In the genomic region with DNA sequence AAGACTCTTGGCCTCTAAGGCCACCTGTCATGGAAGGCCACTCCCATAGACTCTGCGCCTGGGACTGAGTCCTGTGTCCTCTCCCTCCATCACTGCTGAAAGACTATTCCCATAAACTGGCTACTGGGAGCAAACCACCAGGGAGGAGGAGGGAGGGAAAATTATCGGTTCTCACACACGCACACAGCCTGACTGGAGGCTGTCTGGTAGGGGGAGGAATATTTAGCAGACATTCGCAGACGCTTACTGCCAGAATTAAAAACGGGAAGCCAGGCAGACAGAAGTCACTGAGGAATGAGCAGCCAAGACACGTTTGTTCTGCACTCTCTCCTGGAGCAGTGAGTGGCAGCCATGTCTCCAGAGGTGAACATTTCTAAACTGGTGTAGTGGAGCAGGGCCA, we compare ENCODE assay signal across 13 mouse cellular contexts. TPM values are rescaled to one million over a fixed set of nuclear protein-coding genes. Genes with fewer than 3 reads are reported as not detected.
DNase-seq lines count a peak whose midpoint lies in the region; ATAC-seq and TF ChIP-seq lines count a peak whose summit lies in the region.
"Had no signal": no experiment of that assay in that cellular context is flagged by ENCODE, and none has a peak within 500 bp of the region (broad histone marks: within the 10 kb centered on the region; RNA-seq: fewer than 3 reads in every experiment).

No protein-coding gene starts in this region.

- TF ChIP-seq CTCF in lung, postnatal 0 days (IDR thresholded peaks at IDR 0.05): no peak; the same call in 1 of the 2 replicates

- H3K36me3 ChIP-seq in forebrain, embryonic 14.5 days (ENCODE audit: control insufficient read depth, insufficient read depth, low read length): peaks cover 9% of the 10 kb centered on the region; the same call in 1 of the 2 replicates
- peaks cover 21% of the 10 kb centered on the region for H3K36me3 ChIP-seq in forebrain, embryonic 10.5 days (replicated peaks)
- H3K36me3 ChIP-seq in lung, postnatal 0 days (ENCODE audit: insufficient read depth, low read length): no peaks in the 10 kb centered on the region
- peaks cover 18% of the 10 kb centered on the region for H3K36me3 ChIP-seq in heart, embryonic 12.5 days
- H3K36me3 ChIP-seq: G1E had no signal

- H3K4me1 ChIP-seq in forebrain, embryonic 14.5 days (ENCODE audit: control insufficient read depth, insufficient read depth, low read length): peaks cover 52% of the 10 kb centered on the region
- H3K4me1 ChIP-seq in forebrain, embryonic 10.5 days: peaks cover 69% of the 10 kb centered on the region
- H3K4me1 ChIP-seq in lung, postnatal 0 days (ENCODE audit: insufficient read depth, low read depth, low read length): 0 out of 2 replicates have a peak, but pooled peaks cover 4% of the 10 kb centered on the region
- peaks cover 88% of the 10 kb centered on the region for H3K4me1 ChIP-seq in heart, embryonic 12.5 days (replicated peaks)

- H3K9me3 ChIP-seq in forebrain, embryonic 14.5 days (replicated peaks; ENCODE audit: control insufficient read depth, low read length): no peaks in the 10 kb centered on the region
- no peaks in the 10 kb centered on the region for H3K9me3 ChIP-seq in forebrain, embryonic 10.5 days
- no peaks in the 10 kb centered on the region for H3K9me3 ChIP-seq in lung, postnatal 0 days (ENCODE audit: low read length)
- no peaks in the 10 kb centered on the region for H3K9me3 ChIP-seq in heart, embryonic 12.5 days (replicated peaks)
- H3K9me3 ChIP-seq: limb, embryonic 13.5 days had no signal

- peak; percentile 63 for DNase-seq in forebrain, embryonic 14.5 days (ENCODE audit: low spot score)
- DNase-seq in forebrain, embryonic 10.5 days (ENCODE audit: extremely low spot score, low spot score): no peak
- peak; percentile 32 for DNase-seq in lung, postnatal 0 days (ENCODE audit: low spot score)
- no peak for DNase-seq in lung, postnatal 25 days (ENCODE audit: low spot score)
- peak; percentile 43 to 72 for DNase-seq in layer of hippocampus, postnatal 14 days (ENCODE audit: low spot score in 2 of 2)
- DNase-seq in adrenal gland, postnatal 25 days: no peak
- no peak for DNase-seq in embryo, embryonic 10 days (ENCODE audit: low spot score)
- DNase-seq: retina, postnatal 1 day; thymus, postnatal 25 days had no signal

- TF ChIP-seq EP300 in lung, postnatal 0 days (IDR thresholded peaks at IDR 0.05): no peak

- H3K4me3 ChIP-seq in forebrain, embryonic 14.5 days (ENCODE audit: low read depth, low read length): no peak overlapping the region
- H3K4me3 ChIP-seq in forebrain, embryonic 10.5 days: no peak overlapping the region
- no peak overlapping the region for H3K4me3 ChIP-seq in lung, postnatal 0 days (ENCODE audit: low read depth, low read length)
- H3K4me3 ChIP-seq in heart, embryonic 12.5 days: no peak overlapping the region
- H3K4me3 ChIP-seq: limb, embryonic 13.5 days had no signal

- no peaks in the 10 kb centered on the region for H3K27me3 ChIP-seq in forebrain, embryonic 14.5 days (replicated peaks; ENCODE audit: control insufficient read depth, insufficient read depth, low read length)
- H3K27me3 ChIP-seq in forebrain, embryonic 10.5 days (ENCODE audit: poor library complexity, severe bottlenecking): no peaks in the 10 kb centered on the region
- no peaks in the 10 kb centered on the region for H3K27me3 ChIP-seq in lung, postnatal 0 days (replicated peaks; ENCODE audit: insufficient read depth, low read length)
- no peaks in the 10 kb centered on the region for H3K27me3 ChIP-seq in heart, embryonic 12.5 days (replicated peaks)
- H3K27me3 ChIP-seq: limb, embryonic 13.5 days had no signal

- H3K9ac ChIP-seq in forebrain, embryonic 14.5 days (ENCODE audit: low read length): no peak overlapping the region
- H3K9ac ChIP-seq in lung, postnatal 0 days (replicated peaks; ENCODE audit: low read depth): no peak overlapping the region
- H3K9ac ChIP-seq in heart, embryonic 12.5 days: no peak overlapping the region; the same call in 1 of the 2 replicates
- H3K9ac ChIP-seq: hindbrain, embryonic 14.5 days; limb, embryonic 13.5 days had no signal

- 0 out of 2 replicates have a peak overlapping the region, but pooled peaks have one; percentile 27 for H3K27ac ChIP-seq in forebrain, embryonic 14.5 days (ENCODE audit: low read depth, low read length)
- H3K27ac ChIP-seq in forebrain, embryonic 10.5 days: no peak overlapping the region
- H3K27ac ChIP-seq in lung, postnatal 0 days (ENCODE audit: low read length): no peak overlapping the region
- H3K27ac ChIP-seq in heart, embryonic 12.5 days (ENCODE audit: poor library complexity, severe bottlenecking): peak overlapping the region; percentile 88
- H3K27ac ChIP-seq: hindbrain, embryonic 14.5 days; limb, embryonic 13.5 days had no signal

- ATAC-seq in forebrain, embryonic 14.5 days: peak; percentile 43; the same call in 1 of the 2 replicates
- ATAC-seq in lung, postnatal 0 days: no peak
- peak; percentile 48; the same call in 1 of the 2 replicates for ATAC-seq in heart, embryonic 12.5 days (ENCODE audit: insufficient number of reproducible peaks, low FRiP score)

- no peak overlapping the region for H3K4me2 ChIP-seq in forebrain, embryonic 14.5 days (ENCODE audit: low read length)
- no peak overlapping the region for H3K4me2 ChIP-seq in lung, postnatal 0 days (replicated peaks; ENCODE audit: low read depth, low read length)
- H3K4me2 ChIP-seq in heart, embryonic 12.5 days: no peak overlapping the region; the same call in 1 of the 2 replicates
- H3K4me2 ChIP-seq: hindbrain, embryonic 14.5 days; limb, embryonic 13.5 days had no signal

- 47% methylated on average over 7 of the region's 7 CpGs for WGBS in forebrain, embryonic 14.5 days
- 79% methylated on average over 7 of the region's 7 CpGs for WGBS in forebrain, embryonic 10.5 days
- WGBS in lung, postnatal 0 days: 38% methylated on average over 7 of the region's 7 CpGs
- WGBS in heart, embryonic 12.5 days: 21% methylated on average over 7 of the region's 7 CpGs

RNA-seq across cellular contexts. Expression of gene Sipa1l2, which starts 35.9 kb away (rescaled TPM):
- 15.5 and 19.9 TPM in 2 replicates for polyA plus RNA-seq in forebrain, embryonic 14.5 days (2014; fragmentation: Nextera tagmentation; extraction: Ambion mirVana)
- 13.1 and 15.4 TPM in 2 replicates for polyA plus RNA-seq in forebrain, embryonic 10.5 days (2016; fragmentation: Nextera tagmentation; extraction: Ambion mirVana)
- 9.4 and 11.1 TPM in 2 replicates for polyA plus RNA-seq in lung, postnatal 0 days (2015; fragmentation: Nextera tagmentation; extraction: Ambion mirVana)
- polyA plus RNA-seq in heart, embryonic 12.5 days (2016; fragmentation: Nextera tagmentation; extraction: Ambion mirVana): 32.8 and 36.0 TPM in 2 replicates
- total RNA-seq in layer of hippocampus, postnatal 14 days (2021): 10 to 100 TPM; 36.9 to 42.0 TPM
- total RNA-seq in adrenal gland, postnatal 25 days (2021): 54.5 and 79.1 TPM in 2 replicates
- polyA plus RNA-seq: G1E had no signal

Comparison
In these comparisons a context has a peak if more than half of its experiments do, and no peak if none do; other contexts are left out.
1. DNase-seq: peak in forebrain, embryonic 14.5 days (single experiment), lung, postnatal 0 days (single experiment) and layer of hippocampus, postnatal 14 days (2 of 2); none in forebrain, embryonic 10.5 days (single experiment), lung, postnatal 25 days (single experiment), adrenal gland, postnatal 25 days (single experiment) and embryo, embryonic 10 days (single experiment).
2. H3K27ac ChIP-seq: peak in forebrain, embryonic 14.5 days (single experiment) and heart, embryonic 12.5 days (single experiment); none in forebrain, embryonic 10.5 days (single experiment) and lung, postnatal 0 days (single experiment).